Mouse (Mus musculus) left cerebral cortex, adult 2 months (tissue): ENCODE data around the gene S100a14. TPM values are rescaled to one million over a fixed set of nuclear protein-coding genes. Genes with fewer than 3 reads are reported as not detected.

Experiments used
- DNase-seq, 2 experiments: peaks; one replicate each; pipeline ENCODE4 v3.0.0; 2021 to 2022; ENCODE audit warnings: low spot score in 2 of 2, mixed read lengths in 1 of 2; ENCODE audit errors: extremely low spot score in 1 of 2
- H3K27ac ChIP-seq: fragments of 200-600 bp; 2 replicates; pipeline ENCODE4 v1.8.1; 2022
- H3K4me3 ChIP-seq: fragments of 200-600 bp; 2 replicates; pipeline ENCODE4 v1.8.1; 2022
- CTCF ChIP-seq: fragments of 200-600 bp; IDR thresholded peaks from 2 replicates; pipeline ENCODE4 v1.8.1; 2022; ENCODE audit warnings: antibody characterized with exemption, mild to moderate bottlenecking, moderate library complexity
- intact Hi-C: fragments of 180-260 bp; cut with DNase I; formaldehyde crosslinking; loops from one replicate; pipeline ENCODE4 v1.15.1; 2025
- total RNA-seq, 2 experiments: library from RNA; stranded (reverse); gene quantifications; 2 replicates each; pipeline ENCODE4 v1.2.3; 2021

The S100a14 gene
- total RNA-seq, 2 experiments from 2014 or later: 0.34 TPM; not detected in 1

- DNase-seq: no peak
- no peak; the same call in none of the 2 replicates for TF ChIP-seq CTCF
- Histone ChIP-seq H3K27ac (peak overlapping the region; percentile 99), H3K4me3 (peak overlapping the region; percentile 62)
- intact Hi-C loops: loop anchor here (2.0 to 5.0 kb wide), 3 partner anchors 76 to 144 kb away; partner anchors contain the start of gene S100a7a
Measured at GRCm38 (mm10) chr3:90508287-90508949, 18.2 kb upstream of the S100a14 start.

- DNase-seq: peak; percentile 99
- no peak for TF ChIP-seq CTCF
- peak within 1 kb of the TSS; percentile 99 for H3K27ac ChIP-seq
- peak within 1 kb of the TSS; percentile 62 for H3K4me3 ChIP-seq
- intact Hi-C loops: loop anchor here (2.0 to 5.0 kb wide), 3 partner anchors 76 to 143 kb away; partner anchors contain the start of gene S100a7a
Measured at GRCm38 (mm10) chr3:90508950-90509746, 17.5 kb upstream of the S100a14 start, which contains the start of gene Chtop. Gene Chtop, minus strand, starts transcription at chr3:90509498.

DNA sequence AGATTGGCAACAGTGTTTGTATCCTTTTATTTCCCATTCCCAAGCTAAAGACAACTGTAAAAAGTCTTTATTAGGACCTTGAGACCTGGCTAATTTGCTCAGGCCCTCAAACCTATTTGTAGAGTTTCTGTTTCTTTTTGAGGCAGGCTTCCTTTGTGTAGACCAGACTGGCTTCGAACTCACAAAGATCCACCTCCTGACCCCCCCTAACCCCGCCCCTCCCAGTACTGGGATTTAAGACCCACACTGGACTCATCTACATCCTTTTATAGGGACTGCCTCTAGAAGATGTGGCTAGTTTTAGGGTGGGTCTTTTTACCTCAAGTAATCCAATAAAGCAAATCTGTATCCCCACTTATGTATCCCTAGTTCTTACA lies 16.9 kb upstream of the S100a14 start:
- DNase-seq: no peak
- no peak for TF ChIP-seq CTCF
- peak overlapping the region; percentile 77 for H3K27ac ChIP-seq
- intact Hi-C loops: loop anchor here (2.0 to 5.0 kb wide), 3 partner anchors 75 to 143 kb away; partner anchors contain the start of gene S100a7a
- H3K4me3 ChIP-seq: peak overlapping the region; percentile 62

GRCm38 (mm10) chr3:90512276-90512675 lies 14.4 kb upstream of the S100a14 start:
- TF ChIP-seq CTCF: no peak
- H3K27ac ChIP-seq: no peak overlapping the region; the same call in 1 of the 2 replicates
- intact Hi-C loops: no loop called here
- no peak for DNase-seq
- no peak overlapping the region for H3K4me3 ChIP-seq

DNA sequence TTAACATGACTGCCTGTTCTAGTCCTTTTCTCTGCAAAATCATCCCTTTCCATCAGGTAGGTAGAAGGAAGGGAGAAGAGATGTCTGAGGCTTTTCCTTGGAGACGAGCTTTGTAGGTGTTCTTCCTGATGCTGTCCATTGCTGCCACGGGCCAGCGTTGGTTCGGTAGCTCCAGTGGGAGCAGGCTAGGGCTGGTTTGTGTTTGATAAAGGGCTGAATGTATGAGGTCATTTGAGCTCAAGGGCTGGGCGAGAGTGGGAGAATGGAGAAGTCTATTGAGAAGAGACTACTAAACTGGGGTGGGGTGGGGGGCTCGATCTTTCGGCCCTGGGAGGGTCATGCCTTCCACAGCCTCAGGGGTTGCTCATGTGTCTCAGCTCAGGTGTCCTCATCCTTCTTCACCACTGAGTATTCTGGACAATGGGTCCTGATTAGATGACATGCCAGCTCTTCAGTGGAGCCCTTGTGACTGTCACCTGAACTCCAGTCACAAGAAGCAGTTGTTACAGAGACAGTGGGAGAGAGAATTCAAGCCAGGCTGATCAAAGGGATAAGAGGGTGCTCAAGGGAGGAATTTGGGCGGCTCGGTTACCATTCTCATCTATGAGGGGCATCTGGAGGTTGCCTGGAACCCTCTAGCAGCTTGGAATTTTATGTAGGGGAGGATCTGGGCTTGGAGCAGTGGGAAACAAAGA lies 13.6 kb upstream of the S100a14 start:
- no peak for DNase-seq

GRCm38 (mm10) chr3:90513796-90514590 lies 12.7 kb upstream of the S100a14 start, which contains the start of the genes S100a1 and S100a13:
Gene S100a1, minus strand, starts transcription at chr3:90514392.
Gene S100a13, plus strand, starts transcription at chr3:90514435.
- intact Hi-C loops: no loop called here
- DNase-seq: peak; percentile 46 to 55
- TF ChIP-seq CTCF: peak; percentile 26
- Histone ChIP-seq H3K27ac (peak within 1 kb of the TSS; percentile 85), H3K4me3 (peak within 1 kb of the TSS; percentile 52)

More for the DNA sequence above, 13.6 kb upstream of the S100a14 start:
- no peak for TF ChIP-seq CTCF
- intact Hi-C loops: no loop called here
- Histone ChIP-seq H3K27ac (peak overlapping the region; percentile 85), H3K4me3 (peak overlapping the region; percentile 52)

DNA sequence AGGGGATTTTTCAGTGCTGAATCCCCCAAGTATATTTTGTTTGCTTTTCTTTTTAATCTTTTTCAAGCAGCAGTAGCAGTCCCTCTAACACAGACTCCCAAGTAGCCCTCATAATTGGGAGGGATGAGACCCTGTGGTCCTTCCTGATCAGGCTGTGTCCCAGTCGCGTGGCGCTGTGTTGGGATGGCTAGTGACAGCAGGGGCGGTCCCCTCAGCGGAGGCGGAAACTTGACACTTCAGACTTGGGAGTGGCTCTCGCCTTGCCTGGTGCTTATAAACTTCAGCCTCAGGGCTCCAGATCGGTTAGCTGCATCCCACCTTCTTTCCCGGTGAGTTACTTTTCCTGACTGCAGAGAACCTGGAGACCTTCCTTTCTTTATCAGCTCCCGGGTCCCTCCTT lies 12.0 kb upstream of the S100a14 start:
- peak overlapping the region; percentile 85 for H3K27ac ChIP-seq
- DNase-seq: peak in 1 of 2 experiments; percentile 39
- intact Hi-C loops: no loop called here
- no peak for TF ChIP-seq CTCF
- peak overlapping the region; percentile 52 for H3K4me3 ChIP-seq

DNA sequence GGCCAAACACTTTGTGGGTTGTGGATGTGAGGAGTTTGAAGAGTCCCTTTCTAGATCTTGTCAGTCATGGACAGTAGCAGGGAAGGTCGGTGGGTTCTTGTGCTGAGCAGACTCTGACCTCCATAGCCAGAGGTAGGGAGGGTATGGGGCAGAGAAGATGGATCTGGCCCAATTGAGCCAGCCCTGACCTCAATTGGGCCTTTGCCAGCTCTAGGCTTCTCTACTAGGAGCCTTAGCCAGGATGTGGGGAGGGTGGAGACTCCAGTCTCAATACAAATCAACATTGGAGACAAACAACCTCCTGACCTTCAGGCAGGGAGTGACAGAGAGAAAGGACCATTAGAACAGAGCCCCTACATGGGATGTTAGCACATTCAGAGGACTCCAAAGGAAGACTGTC lies 11.4 kb upstream of the S100a14 start:
- TF ChIP-seq CTCF: no peak
- no peak for DNase-seq
- Histone ChIP-seq H3K4me3 (peak overlapping the region; percentile 52), H3K27ac (peak overlapping the region; percentile 85)
- intact Hi-C loops: no loop called here

DNA sequence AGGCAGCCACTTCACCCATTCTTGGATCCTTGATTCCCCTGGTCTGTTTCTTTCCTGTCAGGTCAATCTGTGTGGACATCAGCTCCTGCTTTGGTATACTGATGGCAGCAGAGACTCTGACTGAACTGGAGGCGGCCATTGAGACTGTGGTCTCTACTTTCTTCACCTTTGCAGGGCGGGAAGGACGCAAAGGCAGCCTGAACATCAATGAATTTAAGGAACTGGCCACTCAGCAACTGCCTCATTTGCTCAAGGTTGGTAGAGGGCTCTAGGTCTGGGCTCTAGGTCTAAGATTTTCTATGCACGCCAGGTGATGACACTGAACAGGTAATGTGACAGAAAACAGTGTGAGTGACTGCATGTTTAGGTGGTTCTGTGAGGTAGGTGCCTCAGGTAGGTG lies 10.9 kb upstream of the S100a14 start:
- TF ChIP-seq CTCF: no peak
- intact Hi-C loops: no loop called here
- Histone ChIP-seq H3K4me3 (no peak overlapping the region; the same call in 1 of the 2 replicates), H3K27ac (no peak overlapping the region; the same call in 1 of the 2 replicates)
- DNase-seq: no peak

- no peak for TF ChIP-seq CTCF
- H3K27ac ChIP-seq: no peak overlapping the region
- DNase-seq: no peak
- intact Hi-C loops: no loop called here
- no peak overlapping the region for H3K4me3 ChIP-seq
Measured at GRCm38 (mm10) chr3:90517711-90518110, 8.9 kb upstream of the S100a14 start.

DNA sequence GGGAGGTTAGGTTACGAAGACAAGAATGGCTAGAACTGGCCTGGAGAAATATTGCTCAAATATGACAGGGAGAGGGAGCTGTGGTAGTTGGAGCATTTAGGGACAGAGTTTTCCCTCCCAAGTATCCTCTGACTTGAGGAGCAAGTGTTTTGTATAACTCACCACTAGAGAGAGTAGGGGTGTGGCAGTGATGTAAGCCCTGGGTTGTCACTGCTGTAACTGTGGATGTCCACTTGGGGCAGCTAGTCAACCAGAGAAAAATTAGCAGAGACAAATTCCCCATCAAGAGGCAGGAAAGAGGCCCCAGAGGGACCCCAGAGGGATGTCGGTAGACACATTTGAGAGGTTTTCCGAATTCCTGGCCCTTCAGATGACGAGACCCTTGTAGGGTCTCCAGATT lies 1.2 kb upstream of the S100a14 start:
- H3K27ac ChIP-seq: no peak overlapping the region
- DNase-seq: no peak
- TF ChIP-seq CTCF: peak; percentile 81

More for the DNA sequence above, 1.2 kb upstream of the S100a14 start:
- intact Hi-C loops: loop anchor here (2.0 kb wide), 1 partner anchor 89 kb away; no protein-coding TSS in a partner anchor
- no peak overlapping the region for H3K4me3 ChIP-seq
